Mouse (Mus musculus) spleen, adult 18-20 months (tissue): ENCODE results near the gene Polg2.

Experiments
- DNase-seq, 2 experiments: peaks; one replicate each; pipeline ENCODE4 v3.0.0; 2022; ENCODE audit warnings: mixed read lengths in 2 of 2

The Polg2 gene

DNA sequence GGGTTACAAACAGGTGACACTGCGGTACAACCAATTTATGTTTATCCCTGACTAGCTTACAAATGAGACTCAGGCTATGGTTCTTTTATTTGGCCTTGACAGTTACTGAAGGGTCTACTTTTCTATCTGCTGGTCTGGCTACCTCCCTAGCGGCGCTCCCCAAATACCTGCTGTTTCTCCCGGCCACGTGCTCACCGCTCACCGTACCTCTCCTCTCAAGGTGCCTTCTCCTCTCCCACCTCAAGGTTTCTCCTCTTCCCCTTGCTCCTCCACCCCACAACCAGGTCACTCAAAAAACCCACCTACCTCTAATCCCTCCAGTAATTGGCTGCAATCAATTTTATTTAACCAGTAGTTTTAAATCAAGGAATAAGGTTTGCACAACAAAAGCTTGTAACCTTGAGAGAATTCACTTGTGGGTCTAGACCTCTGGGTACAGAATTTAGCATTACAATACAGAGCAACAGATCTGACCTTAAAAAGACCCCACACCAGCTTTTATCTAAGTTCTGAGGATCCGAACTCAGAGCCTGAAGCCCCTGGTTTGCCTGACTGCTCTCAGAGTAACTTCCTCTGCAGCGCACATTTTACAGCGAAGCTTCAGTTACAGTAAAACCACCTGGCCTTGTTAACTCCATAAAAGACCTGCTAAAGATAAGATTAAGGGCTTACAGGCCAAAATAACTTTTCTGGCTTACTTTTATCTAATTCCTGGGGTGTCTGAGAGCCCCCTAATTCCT is 55.0 kb downstream of the Polg2 start:
- no peak for DNase-seq

DNA sequence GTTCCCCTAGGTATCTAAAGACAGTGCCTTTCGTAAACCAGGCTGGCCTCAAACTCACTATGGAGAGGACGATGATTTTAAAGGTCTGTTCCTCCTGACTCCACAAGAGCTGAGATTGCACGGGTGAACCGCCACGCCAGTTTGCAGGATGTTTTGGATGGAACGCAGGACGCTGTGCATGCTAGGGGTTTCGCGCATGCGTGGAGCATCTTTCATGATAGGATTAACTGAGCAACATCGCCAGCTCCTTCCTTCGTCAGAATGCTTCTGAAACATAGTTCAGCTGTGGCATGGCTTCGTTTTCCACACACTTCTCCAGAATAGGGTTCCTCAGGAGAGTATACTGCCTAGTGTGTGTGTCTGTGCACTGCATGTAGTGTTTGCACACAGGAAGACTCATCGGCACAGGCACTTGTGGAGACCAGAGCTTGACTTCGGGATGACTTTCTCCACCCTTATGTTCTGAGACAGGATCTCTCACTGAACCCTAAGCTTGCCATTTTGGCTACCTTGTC is 55.7 kb downstream of the Polg2 start:
- no peak for DNase-seq

- DNase-seq: no peak
Observed at GRCm38 (mm10) chr11:106722831-106723361, 56.4 kb downstream of the Polg2 start.

DNA sequence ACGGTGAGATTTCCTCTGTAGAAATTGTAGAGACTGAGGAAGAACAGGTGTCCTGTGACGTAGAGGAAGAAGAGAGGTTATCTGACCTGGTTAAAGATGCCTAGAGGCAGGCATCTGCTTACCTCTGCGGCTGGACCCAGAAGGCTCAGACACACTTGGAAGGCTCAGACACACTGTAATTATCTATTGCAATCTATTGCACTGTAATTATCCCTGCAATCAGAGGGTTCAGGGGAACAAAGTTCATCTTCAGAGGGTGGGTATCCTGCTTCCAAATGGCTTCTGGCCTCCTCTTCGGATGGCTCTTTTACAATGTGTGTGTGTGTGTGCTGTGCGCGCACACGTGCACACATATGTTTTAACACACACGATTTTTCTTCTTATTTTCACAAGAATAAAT is 59.0 kb downstream of the Polg2 start:
- DNase-seq: no peak
